Mouse (Mus musculus) ES-Bruce4 (cell line): Measurements from ENCODE around the gene Apba2. TPM values are rescaled to one million over a fixed set of nuclear protein-coding genes. Genes with fewer than 3 reads are reported as not detected.

Experiments
- H3K27ac ChIP-seq: 2 replicates; pipeline ENCODE4 v1.5.1; 2012; ENCODE audit warnings: low read length, inconsistent platforms; ENCODE audit not compliant: insufficient read depth
- H3K27me3 ChIP-seq: 2 replicates; pipeline ENCODE4 v1.6.1; 2012; ENCODE audit warnings: mild to moderate bottlenecking, low read length, inconsistent platforms; ENCODE audit not compliant: control insufficient read depth, poor library complexity, insufficient read depth, severe bottlenecking
- H3K36me3 ChIP-seq: 2 replicates; pipeline ENCODE4 v1.6.1; 2012; ENCODE audit warnings: inconsistent platforms, mild to moderate bottlenecking, low read length, moderate library complexity; ENCODE audit not compliant: control insufficient read depth, poor library complexity, insufficient read depth, severe bottlenecking
- H3K4me1 ChIP-seq: one replicate; pipeline ENCODE4 v1.8.1; 2011; ENCODE audit warnings: low read length; ENCODE audit not compliant: control insufficient read depth, insufficient read depth
- H3K4me3 ChIP-seq: 2 replicates; pipeline ENCODE4 v1.5.1; 2011; ENCODE audit warnings: low read depth, mild to moderate bottlenecking, low read length
- H3K9ac ChIP-seq: 2 replicates; pipeline ENCODE4 v1.6.1; 2012; ENCODE audit warnings: low read depth, mild to moderate bottlenecking, inconsistent platforms; ENCODE audit not compliant: poor library complexity, severe bottlenecking
- H3K9me3 ChIP-seq: replicated peaks from 2 replicates; pipeline ENCODE4 v1.6.1; 2012; ENCODE audit warnings: mild to moderate bottlenecking, low read length, inconsistent platforms; ENCODE audit not compliant: control insufficient read depth, poor library complexity, insufficient read depth, severe bottlenecking
- CTCF ChIP-seq: IDR thresholded peaks from one replicate; pipeline ENCODE4 v1.8.1; 2011; ENCODE audit warnings: low read depth, low read length
- EP300 ChIP-seq: IDR thresholded peaks from 2 replicates; pipeline ENCODE4 v1.6.1; 2011; ENCODE audit warnings: low read depth, low read length; ENCODE audit not compliant: insufficient read depth
- POLR2A ChIP-seq: IDR thresholded peaks from one replicate; pipeline ENCODE4 v1.8.1; 2011; ENCODE audit warnings: low read length; ENCODE audit not compliant: insufficient read depth
- polyA plus RNA-seq: library from polyadenylated mRNA; stranded (reverse); fragments of >200 nt; gene quantifications from 2 replicates; pipeline ENCODE4 v1.2.4, GENCODE M21; 2011; ENCODE audit warnings: low read depth; ENCODE audit not compliant: missing spikeins, insufficient read depth, insufficient read length

Gene Apba2
- polyA plus RNA-seq, 1 experiment = 1.9 TPM

GRCm38 (mm10) chr7:64645458-64645857 is 144.0 kb downstream of the Apba2 start:
- H3K27ac ChIP-seq = no peak overlapping the region
- no peak overlapping the region for H3K4me3 ChIP-seq
- TF ChIP-seq EP300 = no peak
- no peak for TF ChIP-seq POLR2A
- TF ChIP-seq CTCF = no peak
- H3K9ac ChIP-seq = no peak overlapping the region
- H3K9me3 ChIP-seq = no peaks in the 10 kb centered on the region
- H3K4me1 ChIP-seq = no peaks in the 10 kb centered on the region
- H3K27me3 ChIP-seq = no peaks in the 10 kb centered on the region
- no peaks in the 10 kb centered on the region for H3K36me3 ChIP-seq

- Histone ChIP-seq H3K27ac (no peak overlapping the region), H3K36me3 (no peaks in the 10 kb centered on the region)
- TF ChIP-seq EP300 (no peak), CTCF (no peak), POLR2A (no peak)
Observed at GRCm38 (mm10) chr7:64646046-64646445, 144.5 kb downstream of the Apba2 start.

GRCm38 (mm10) chr7:64648947-64649607 is 147.6 kb downstream of the Apba2 start:
- H3K9me3 ChIP-seq = no peaks in the 10 kb centered on the region
- H3K27me3 ChIP-seq = no peaks in the 10 kb centered on the region
- H3K36me3 ChIP-seq = no peaks in the 10 kb centered on the region
- no peaks in the 10 kb centered on the region for H3K4me1 ChIP-seq
- no peak overlapping the region for H3K9ac ChIP-seq
- H3K4me3 ChIP-seq = no peak overlapping the region
- no peak overlapping the region for H3K27ac ChIP-seq
- TF ChIP-seq CTCF = no peak
- no peak for TF ChIP-seq EP300
- no peak for TF ChIP-seq POLR2A

More at GRCm38 (mm10) chr7:64646046-64646445, 144.5 kb downstream of the Apba2 start:
- H3K9ac ChIP-seq = no peak overlapping the region
- no peaks in the 10 kb centered on the region for H3K4me1 ChIP-seq
- no peak overlapping the region for H3K4me3 ChIP-seq
- H3K9me3 ChIP-seq = no peaks in the 10 kb centered on the region
- no peaks in the 10 kb centered on the region for H3K27me3 ChIP-seq

GRCm38 (mm10) chr7:64651963-64652362 is 150.5 kb downstream of the Apba2 start:
- no peak overlapping the region for H3K9ac ChIP-seq
- no peak overlapping the region for H3K4me3 ChIP-seq
- H3K27ac ChIP-seq = no peak overlapping the region
- H3K4me1 ChIP-seq = no peaks in the 10 kb centered on the region
- no peak for TF ChIP-seq POLR2A
- no peak for TF ChIP-seq CTCF
- no peak for TF ChIP-seq EP300
- H3K36me3 ChIP-seq = no peaks in the 10 kb centered on the region
- no peaks in the 10 kb centered on the region for H3K27me3 ChIP-seq
- no peaks in the 10 kb centered on the region for H3K9me3 ChIP-seq

GRCm38 (mm10) chr7:64656787-64657186 is 155.3 kb downstream of the Apba2 start:
- H3K4me3 ChIP-seq = no peak overlapping the region
- H3K4me1 ChIP-seq = peaks cover 2% of the 10 kb centered on the region
- no peak overlapping the region for H3K27ac ChIP-seq
- no peaks in the 10 kb centered on the region for H3K36me3 ChIP-seq
- no peaks in the 10 kb centered on the region for H3K9me3 ChIP-seq
- no peaks in the 10 kb centered on the region for H3K27me3 ChIP-seq
- TF ChIP-seq POLR2A (no peak), EP300 (no peak), CTCF (no peak)
- H3K9ac ChIP-seq = no peak overlapping the region

GRCm38 (mm10) chr7:64658914-64659313 is 157.4 kb downstream of the Apba2 start:
- no peak overlapping the region for H3K9ac ChIP-seq
- H3K9me3 ChIP-seq = no peaks in the 10 kb centered on the region
- no peaks in the 10 kb centered on the region for H3K27me3 ChIP-seq
- H3K4me3 ChIP-seq = no peak overlapping the region
- no peaks in the 10 kb centered on the region for H3K36me3 ChIP-seq
- TF ChIP-seq EP300 = no peak
- no peak for TF ChIP-seq POLR2A
- no peak for TF ChIP-seq CTCF
- H3K4me1 ChIP-seq = peaks cover 2% of the 10 kb centered on the region
- H3K27ac ChIP-seq = no peak overlapping the region
